Mouse (Mus musculus): Measurements from ENCODE around the gene Radil. TPM values are rescaled to one million over a fixed set of nuclear protein-coding genes. Genes with fewer than 3 reads are reported as not detected.

Radil gene
- total RNA-seq, 2 experiments from 2014 or later, result 19.2 to 21.2 TPM

DNA sequence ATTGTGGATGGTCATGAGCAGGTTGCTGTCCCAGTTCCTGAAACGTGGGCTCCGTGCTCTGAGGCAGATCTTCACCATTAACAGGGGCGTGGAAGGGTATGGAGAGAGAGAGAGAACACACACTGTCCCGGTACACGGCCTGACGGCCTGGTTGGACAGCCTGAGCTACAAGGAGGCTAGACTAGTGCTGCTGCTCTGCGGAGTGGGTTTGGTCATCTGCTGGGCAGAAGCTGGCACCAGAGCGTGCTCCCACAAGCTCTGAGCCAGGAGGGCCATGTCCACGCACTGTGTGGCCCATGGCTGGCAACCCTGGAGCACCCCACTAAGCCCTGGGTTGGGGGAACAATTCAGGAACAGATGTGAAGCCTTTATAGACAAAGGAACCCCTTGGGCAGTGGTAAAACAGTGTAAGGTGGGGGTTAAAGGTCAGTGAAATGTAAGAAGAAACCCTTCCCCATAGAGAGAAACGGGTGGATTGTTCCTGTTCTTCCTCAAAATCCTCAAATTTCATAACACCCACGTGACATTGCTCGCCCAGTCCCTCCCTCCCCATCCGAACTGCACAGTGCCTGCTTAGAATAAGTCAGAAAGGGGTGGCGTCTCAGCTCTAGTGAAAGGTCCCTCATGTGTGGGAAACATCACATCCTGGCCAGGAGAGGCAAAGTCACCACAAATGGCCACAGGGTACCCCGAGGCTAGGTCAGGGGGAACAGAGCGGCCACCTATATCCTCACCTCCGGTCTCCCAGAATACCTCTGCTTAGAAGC, 91.9 kb downstream of the Radil start:
- no peak for DNase-seq (ENCODE audit: low spot score in 2 of 2)
- intact Hi-C loops (cut with DNase I), result no loop called here

DNA sequence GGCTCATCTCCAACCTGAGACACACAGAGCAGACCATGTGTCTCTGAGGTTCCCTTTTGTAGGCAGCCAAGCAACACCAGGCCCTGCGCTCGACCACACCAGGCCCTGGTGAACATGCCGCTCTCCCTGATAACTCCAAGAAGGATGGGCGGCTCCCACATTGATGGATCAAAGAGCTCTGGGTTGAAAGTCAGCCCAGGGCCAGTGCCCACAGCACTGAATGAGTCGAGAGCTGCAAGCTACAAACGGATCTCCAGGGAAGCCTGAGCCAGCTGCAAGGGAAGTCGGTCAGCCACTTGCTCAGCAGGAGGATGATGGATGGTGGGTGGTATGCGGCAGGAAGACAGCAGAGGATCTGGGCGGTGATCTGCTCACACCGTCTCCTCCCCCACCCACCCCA, 93.6 kb downstream of the Radil start:
- intact Hi-C loops (cut with DNase I), result no loop called here
- no peak for DNase-seq (ENCODE audit: low spot score in 2 of 2)

- intact Hi-C loops (cut with DNase I), result no loop called here
- no peak for DNase-seq (ENCODE audit: low spot score in 2 of 2)
Measured at GRCm38 (mm10) chr5:142456318-142456717, 94.6 kb downstream of the Radil start.

DNA sequence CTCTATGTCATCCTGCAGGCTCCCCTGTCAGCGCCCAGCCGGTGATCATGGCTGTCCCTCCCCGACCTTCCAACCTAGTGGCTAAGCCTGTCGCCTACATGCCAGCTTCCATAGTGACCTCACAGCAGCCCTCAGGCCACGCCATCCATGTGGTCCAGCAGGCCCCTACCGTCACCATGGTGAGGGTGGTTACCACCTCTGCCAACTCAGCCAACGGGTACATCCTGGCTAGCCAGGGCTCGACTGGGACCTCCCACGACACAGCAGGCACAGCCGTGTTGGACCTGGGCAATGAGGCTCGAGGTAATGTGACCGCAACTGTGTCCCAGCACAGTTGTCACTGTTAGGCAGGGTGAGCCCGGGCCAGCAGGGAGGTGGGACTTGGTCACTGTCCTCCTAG, 97.2 kb downstream of the Radil start:
- intact Hi-C loops (cut with DNase I), result no loop called here
- no peak for DNase-seq (ENCODE audit: low spot score in 2 of 2)

GRCm38 (mm10) chr5:142451759-142452158, 99.1 kb downstream of the Radil start:
- intact Hi-C loops (cut with DNase I), result no loop called here
- no peak for DNase-seq (ENCODE audit: low spot score in 2 of 2)

DNA sequence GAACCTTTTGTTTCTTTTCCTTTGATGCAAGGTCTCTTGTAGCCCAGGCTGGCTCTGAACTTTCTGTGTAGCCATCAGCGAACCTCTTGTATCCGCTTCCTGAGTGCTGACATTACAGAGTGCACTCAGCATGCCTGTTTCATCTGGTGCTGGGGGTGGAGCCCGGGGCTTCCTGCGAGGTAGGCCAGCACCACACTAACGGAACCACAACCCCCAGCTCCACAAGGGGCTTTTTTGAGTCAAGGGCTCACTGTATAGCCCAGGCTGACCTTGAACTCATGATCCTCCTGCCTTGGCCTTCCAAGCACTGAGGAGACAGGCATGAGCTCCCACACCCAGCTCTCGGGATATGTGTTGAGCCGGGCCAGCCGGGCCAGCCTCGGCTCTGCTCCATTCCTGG, 100.1 kb downstream of the Radil start:
- DNase-seq (ENCODE audit: low spot score in 2 of 2), result no peak
- intact Hi-C loops (cut with DNase I), result no loop called here

GRCm38 (mm10) chr5:142448623-142449022, 102.3 kb downstream of the Radil start:
- DNase-seq (ENCODE audit: low spot score in 2 of 2), result no peak
- intact Hi-C loops (cut with DNase I), result loop anchor here (5.0 kb wide), 2 partner anchors 81 to 1601 kb away; no protein-coding TSS in a partner anchor

- intact Hi-C loops (cut with DNase I), result loop anchor here (5.0 kb wide), 2 partner anchors 81 to 1601 kb away; no protein-coding TSS in a partner anchor
- DNase-seq (ENCODE audit: low spot score in 2 of 2), result peak; percentile 93 to 95
Measured at GRCm38 (mm10) chr5:142448076-142448475, 102.8 kb downstream of the Radil start.

GRCm38 (mm10) chr5:142445709-142446108, 105.2 kb downstream of the Radil start:
- intact Hi-C loops (cut with DNase I), result loop anchor here (5.0 kb wide), 2 partner anchors 78 to 1598 kb away; no protein-coding TSS in a partner anchor
- no peak for DNase-seq (ENCODE audit: low spot score in 2 of 2)

- intact Hi-C loops (cut with DNase I), result loop anchor here (5.0 kb wide), 2 partner anchors 78 to 1598 kb away; no protein-coding TSS in a partner anchor
Measured at GRCm38 (mm10) chr5:142444791-142445531, 105.9 kb downstream of the Radil start.

DNA sequence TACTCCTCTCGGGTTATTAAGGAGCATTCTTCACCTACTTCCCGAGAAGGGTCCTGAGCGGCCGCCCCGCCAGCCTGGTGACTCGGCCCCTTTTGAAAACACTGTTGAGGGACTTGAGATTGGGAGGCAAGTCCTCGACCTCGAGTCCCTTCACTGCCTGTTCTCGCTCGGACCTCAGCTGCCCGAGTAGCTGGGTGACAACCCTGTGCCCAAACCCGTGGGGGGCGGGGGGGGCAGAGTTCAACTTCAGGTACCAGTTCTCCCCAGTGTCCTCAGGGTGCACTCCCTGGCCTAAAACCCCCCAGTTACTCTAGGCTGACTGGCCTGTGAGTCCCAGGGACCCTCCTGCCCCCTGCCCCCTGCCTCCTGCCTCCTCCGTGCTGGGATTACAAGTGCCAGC, 106.9 kb downstream of the Radil start:
- DNase-seq (ENCODE audit: low spot score in 2 of 2), result no peak
- intact Hi-C loops (cut with DNase I), result no loop called here

More at GRCm38 (mm10) chr5:142444791-142445531, 105.9 kb downstream of the Radil start:
- DNase-seq (ENCODE audit: low spot score in 2 of 2), result no peak

- intact Hi-C loops (cut with DNase I), result no loop called here
- no peak for DNase-seq (ENCODE audit: low spot score in 2 of 2)
Measured at GRCm38 (mm10) chr5:142443514-142443913, 107.4 kb downstream of the Radil start.

DNA sequence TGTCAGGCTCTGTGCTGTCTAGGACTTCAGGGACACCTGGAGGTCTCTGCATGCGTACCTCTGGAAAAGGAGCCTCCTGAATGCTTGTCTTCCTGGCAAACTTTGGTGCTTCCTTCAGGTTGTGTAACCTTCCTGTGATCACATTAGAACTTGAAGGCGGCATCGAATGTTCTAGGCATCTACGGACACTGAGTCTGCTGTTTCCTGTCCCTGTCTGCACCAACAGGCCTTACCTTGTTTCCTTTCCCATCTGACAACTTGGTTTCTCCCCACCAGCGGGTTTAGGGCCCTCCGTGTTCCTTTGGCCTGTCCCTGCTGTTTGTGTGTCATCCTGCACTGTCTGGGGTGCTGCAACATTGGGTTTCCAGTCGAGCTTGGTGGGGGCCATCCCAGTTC, 108.9 kb downstream of the Radil start:
- DNase-seq (ENCODE audit: low spot score in 2 of 2), result no peak
- intact Hi-C loops (cut with DNase I), result no loop called here

GRCm38 (mm10) chr5:142441332-142442044, 109.4 kb downstream of the Radil start:
- no peak for DNase-seq (ENCODE audit: low spot score in 2 of 2)
- intact Hi-C loops (cut with DNase I), result loop anchor here (2.0 kb wide), 1 partner anchor 39 kb away; no protein-coding TSS in a partner anchor

DNA sequence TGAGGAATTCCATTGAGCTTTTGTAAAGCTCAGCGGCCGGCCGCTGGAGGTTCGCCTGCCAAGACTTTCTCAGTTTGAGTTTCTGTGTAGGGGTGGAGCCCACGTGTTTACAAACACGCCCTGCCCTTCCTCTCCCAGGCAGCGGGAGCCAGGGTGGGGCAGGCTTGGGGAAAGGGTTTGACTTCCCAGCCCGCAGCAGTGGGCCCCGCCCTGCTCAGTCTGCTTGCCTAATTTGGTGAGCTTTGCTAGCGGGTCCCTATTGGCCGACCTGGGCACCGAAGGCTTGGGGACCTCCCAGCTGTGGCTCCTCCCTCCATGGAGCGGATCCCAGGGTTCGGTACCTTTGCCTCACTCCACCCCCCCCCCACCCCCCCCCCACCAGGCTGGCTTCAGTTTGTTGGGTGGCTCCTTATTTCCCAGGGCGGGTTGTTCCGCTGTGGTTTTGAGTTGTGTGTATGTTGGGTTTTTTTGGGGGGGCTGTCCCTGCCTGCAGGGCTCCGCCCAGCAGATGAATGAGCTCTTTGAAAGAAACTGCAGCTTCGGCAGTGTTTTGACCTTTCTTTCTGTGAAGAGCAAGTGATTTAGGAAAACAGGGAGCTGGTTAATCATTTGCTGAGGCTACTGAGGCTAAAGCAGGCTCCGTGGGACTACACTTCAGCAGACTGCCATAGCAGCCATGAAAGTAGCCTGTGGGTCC, 110.3 kb downstream of the Radil start:
- peak in 1 of 2 experiments; percentile 46 for DNase-seq (ENCODE audit: low spot score in 2 of 2)
- intact Hi-C loops (cut with DNase I), result loop anchor here (2.0 kb wide), 1 partner anchor 38 kb away; no protein-coding TSS in a partner anchor

- DNase-seq (ENCODE audit: low spot score in 2 of 2), result no peak
- intact Hi-C loops (cut with DNase I), result loop anchor here (2.0 kb wide), 1 partner anchor 37 kb away; no protein-coding TSS in a partner anchor
Measured at GRCm38 (mm10) chr5:142439911-142440432, 110.9 kb downstream of the Radil start.

DNA sequence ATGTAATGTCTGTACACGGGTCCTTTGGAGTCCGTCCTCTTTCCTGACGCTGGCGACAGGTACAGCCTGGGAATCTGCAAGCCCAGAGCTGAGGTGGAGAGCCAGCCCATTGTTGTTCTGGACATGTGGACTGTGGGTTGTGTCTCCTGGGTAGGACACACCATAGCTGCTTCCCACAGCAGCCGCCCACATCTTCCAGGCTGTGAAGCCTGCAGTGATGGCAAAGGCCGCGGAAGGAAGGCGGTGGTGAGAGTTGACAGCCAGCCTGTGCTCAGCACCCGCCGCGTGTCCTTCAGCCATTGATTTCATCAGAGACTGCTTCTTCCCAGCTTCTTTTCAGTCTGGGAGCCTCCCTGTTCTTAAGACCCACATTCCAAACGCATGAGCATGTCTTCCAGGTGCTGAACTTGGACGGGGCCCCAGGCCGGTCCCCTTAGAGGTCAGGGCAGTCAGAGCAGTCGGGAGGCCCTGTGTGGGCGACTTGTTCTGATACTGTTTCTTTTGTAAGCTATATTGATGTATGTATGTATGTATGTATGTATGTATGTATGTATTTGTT, 112.4 kb downstream of the Radil start:
- intact Hi-C loops (cut with DNase I), result no loop called here
- DNase-seq (ENCODE audit: low spot score in 2 of 2), result peak in 1 of 2 experiments; percentile 48

DNA sequence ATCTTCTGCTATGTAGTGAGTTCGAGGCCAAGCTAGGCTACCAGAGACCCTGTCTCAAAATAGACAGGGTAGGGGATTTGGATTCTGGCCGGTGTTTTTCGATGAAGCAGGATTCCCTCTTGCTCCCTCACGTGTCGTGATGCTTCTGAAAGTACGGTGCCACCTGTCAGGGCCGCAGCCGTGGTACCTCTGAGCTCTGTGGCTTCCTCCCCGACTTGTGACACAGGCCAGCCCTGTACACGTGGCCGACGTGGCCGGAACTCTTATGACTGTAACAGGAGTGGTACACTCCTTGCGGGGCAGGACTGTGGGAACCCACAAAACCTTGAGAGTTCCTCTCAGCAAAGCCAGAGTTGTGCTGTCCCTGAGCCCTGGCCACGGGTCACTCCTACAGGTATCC, 115.2 kb downstream of the Radil start:
- no peak for DNase-seq (ENCODE audit: low spot score in 2 of 2)
- intact Hi-C loops (cut with DNase I), result no loop called here

Measured in left cerebral cortex, postnatal 14 days (tissue).